Mouse (Mus musculus): ENCODE measurements around the gene Kank3. TPM values are rescaled to one million over a fixed set of nuclear protein-coding genes. Genes with fewer than 3 reads are reported as not detected.

The Kank3 gene
- polyA plus RNA-seq, 1 experiment: not detected

DNA sequence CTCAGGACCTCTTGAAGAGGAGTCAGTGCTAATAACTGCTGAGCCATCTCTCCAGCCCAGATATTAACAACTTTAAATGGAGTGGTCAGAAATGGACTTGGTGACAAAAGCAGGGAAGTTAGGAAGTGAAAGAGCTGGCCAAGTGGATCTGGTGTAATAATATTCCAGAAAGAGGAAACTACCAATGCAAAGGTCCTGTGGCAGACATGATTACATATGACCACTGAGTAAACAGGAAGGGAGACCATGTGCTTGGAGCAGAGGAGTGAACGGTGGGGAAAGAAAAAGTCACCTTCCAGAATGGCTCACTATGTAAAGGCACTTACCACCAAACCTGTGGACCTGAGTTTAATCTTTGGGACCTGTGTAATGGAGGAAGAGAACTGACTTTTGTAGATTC, 11.0 kb upstream of the Kank3 start:
- TF ChIP-seq POLR2A (IDR thresholded peaks at IDR 0.05; ENCODE audit: insufficient read depth, low read depth, low read length) (no peak), CTCF (IDR thresholded peaks at IDR 0.05; ENCODE audit: insufficient read depth, low read depth, low read length) (no peak)
- no peak overlapping the region for H3K27ac ChIP-seq (ENCODE audit: insufficient read depth, low read depth, low read length)
- H3K4me1 ChIP-seq (ENCODE audit: control insufficient read depth, insufficient read depth, low read length): no peaks in the 10 kb centered on the region
- H3K4me3 ChIP-seq (ENCODE audit: insufficient read depth, low read depth, low read length): no peak overlapping the region
- WGBS: 90% methylated on average over 1 of the region's 1 CpGs

DNA sequence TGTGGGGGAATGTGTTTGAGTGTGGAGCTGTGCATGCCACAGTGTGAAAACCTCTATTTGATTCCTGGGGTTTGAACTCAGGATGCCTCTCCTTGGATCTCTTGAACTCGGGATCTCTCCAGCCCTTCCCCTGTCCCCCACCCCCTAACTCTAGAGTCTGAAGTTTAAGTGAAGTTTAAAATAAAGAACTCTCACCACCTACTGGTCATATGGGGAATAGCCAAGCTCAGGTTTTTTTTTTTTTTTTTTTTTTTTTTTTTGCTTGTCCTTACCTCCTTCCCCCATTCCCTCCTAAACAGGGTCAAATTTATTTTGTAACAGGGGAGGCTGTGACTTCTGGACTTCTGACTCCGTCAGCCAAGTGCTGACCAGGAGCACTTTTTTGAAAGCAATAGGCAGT, 8.1 kb upstream of the Kank3 start:
- Histone ChIP-seq H3K4me1 (ENCODE audit: control insufficient read depth, insufficient read depth, low read length) (no peaks in the 10 kb centered on the region), H3K27ac (ENCODE audit: insufficient read depth, low read depth, low read length) (no peak overlapping the region), H3K4me3 (ENCODE audit: insufficient read depth, low read depth, low read length) (no peak overlapping the region)
- no peak for TF ChIP-seq POLR2A (IDR thresholded peaks at IDR 0.05; ENCODE audit: insufficient read depth, low read depth, low read length)
- 0% methylated on average over 2 of the region's 2 CpGs for WGBS

DNA sequence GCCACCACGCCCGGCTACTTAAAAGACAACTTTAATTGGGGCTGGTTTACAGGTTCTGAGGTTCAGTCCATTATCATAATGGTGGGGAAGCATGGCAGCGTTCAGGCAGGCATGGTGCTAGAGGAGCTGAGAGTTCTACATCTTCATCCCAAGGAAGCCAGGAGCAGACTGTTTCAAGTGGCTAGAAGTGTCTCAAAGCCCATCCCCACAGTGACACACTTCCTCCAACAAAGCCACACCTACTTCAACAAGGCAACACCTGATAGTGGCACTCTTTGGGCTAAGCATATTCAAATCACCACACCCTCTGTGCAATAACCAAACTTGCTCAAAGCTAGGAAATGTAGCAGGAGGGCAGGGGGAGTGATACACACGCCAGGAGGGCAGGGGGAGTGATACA, 6.1 kb upstream of the Kank3 start:
- H3K4me1 ChIP-seq (ENCODE audit: control insufficient read depth, insufficient read depth, low read length): no peaks in the 10 kb centered on the region
- TF ChIP-seq POLR2A (IDR thresholded peaks at IDR 0.05; ENCODE audit: insufficient read depth, low read depth, low read length) (no peak), CTCF (IDR thresholded peaks at IDR 0.05; ENCODE audit: insufficient read depth, low read depth, low read length) (no peak)
- 55% methylated on average over 4 of the region's 4 CpGs for WGBS
- no peak overlapping the region for H3K27ac ChIP-seq (ENCODE audit: insufficient read depth, low read depth, low read length)
- H3K4me3 ChIP-seq (ENCODE audit: insufficient read depth, low read depth, low read length): no peak overlapping the region

DNA sequence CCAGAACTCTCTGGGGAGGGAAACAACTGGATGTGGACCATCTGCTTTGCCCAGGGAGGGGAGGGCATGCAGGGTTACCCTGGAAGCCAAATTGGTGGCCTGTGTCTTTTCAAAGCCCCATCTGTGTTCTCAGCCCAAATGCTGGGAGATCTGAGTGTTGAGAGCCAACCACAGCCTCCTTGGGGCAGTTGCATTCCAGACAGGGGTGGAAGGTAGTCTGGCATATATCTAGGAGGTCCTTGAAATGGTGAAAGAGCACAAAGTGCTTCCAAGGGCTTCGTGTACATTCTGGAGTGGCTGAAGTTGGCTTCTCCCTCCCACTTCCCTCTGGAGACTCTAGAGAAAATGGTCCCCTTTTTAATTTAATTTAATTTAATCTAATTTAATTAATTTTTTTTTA, 5.6 kb upstream of the Kank3 start:
- Histone ChIP-seq H3K27ac (ENCODE audit: insufficient read depth, low read depth, low read length) (no peak overlapping the region), H3K4me3 (ENCODE audit: insufficient read depth, low read depth, low read length) (no peak overlapping the region), H3K4me1 (ENCODE audit: control insufficient read depth, insufficient read depth, low read length) (no peaks in the 10 kb centered on the region)
- WGBS: 66% methylated on average over 1 of the region's 1 CpGs
- TF ChIP-seq CTCF (IDR thresholded peaks at IDR 0.05; ENCODE audit: insufficient read depth, low read depth, low read length): no peak

DNA sequence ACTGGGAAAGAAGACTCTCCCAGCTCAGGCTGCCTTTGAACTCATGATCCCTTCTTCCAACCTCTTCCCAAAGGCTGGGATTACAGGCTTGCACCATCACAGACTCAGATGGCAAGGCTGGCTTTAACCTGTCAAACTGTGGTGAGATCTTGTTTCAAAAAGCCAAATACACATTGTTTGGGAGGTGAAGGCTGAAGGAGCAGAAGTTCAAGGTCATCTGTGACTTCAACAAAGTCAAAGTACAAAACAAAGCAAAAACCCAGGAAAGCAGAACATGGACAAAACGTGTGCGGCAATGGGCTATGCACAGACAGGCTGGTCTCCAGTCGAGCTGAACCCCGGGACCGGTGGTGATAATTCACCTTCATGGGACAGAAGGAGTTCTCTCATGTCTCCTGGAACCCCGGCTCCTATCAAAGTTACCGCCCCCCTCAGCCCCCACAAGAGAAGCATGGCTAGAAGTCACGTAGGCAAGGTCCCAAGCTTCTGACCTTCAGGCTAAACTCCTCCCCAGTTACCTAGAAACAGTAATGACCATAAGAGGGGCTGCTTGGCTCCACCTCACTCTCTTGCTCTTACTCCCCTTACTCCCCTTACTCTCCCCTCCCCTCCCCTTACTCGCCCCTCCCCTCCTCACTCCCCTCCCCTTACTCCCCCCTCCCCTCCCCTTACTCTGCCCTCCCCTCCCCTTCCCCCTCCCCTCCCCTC, 3.0 kb upstream of the Kank3 start:
- Histone ChIP-seq H3K4me1 (ENCODE audit: control insufficient read depth, insufficient read depth, low read length) (peaks cover 8% of the 10 kb centered on the region), H3K4me3 (ENCODE audit: insufficient read depth, low read depth, low read length) (no peak overlapping the region), H3K27ac (ENCODE audit: insufficient read depth, low read depth, low read length) (no peak overlapping the region)
- WGBS: 71% methylated on average over 8 of the region's 9 CpGs
- TF ChIP-seq CTCF (IDR thresholded peaks at IDR 0.05; ENCODE audit: insufficient read depth, low read depth, low read length) (no peak), POLR2A (IDR thresholded peaks at IDR 0.05; ENCODE audit: insufficient read depth, low read depth, low read length) (no peak)

DNA sequence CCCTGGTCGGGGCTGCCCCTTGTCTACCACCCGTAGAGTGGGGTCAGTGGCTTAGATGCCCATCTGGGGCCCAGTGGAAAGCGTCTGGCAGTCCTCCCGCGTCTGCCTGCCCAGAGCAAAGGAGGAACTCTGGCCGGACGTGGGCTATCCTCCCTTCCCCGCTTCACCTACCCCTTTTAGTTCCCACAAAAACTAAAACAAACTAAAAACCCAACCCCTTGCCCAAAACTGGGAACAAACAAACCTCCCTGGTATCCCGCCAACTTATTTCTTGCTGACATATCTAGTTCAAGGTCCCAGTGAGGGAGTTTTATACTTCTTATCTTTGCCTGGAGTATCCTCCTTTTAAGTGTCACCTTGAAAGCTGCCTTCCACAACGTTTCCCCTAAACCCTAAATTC, 2.1 kb upstream of the Kank3 start:
- WGBS: 48% methylated on average over 10 of the region's 10 CpGs
- no peak for TF ChIP-seq POLR2A (IDR thresholded peaks at IDR 0.05; ENCODE audit: insufficient read depth, low read depth, low read length)
- no peak for TF ChIP-seq CTCF (IDR thresholded peaks at IDR 0.05; ENCODE audit: insufficient read depth, low read depth, low read length)
- peaks cover 11% of the 10 kb centered on the region for H3K4me1 ChIP-seq (ENCODE audit: control insufficient read depth, insufficient read depth, low read length)
- H3K4me3 ChIP-seq (ENCODE audit: insufficient read depth, low read depth, low read length): no peak overlapping the region
- no peak overlapping the region for H3K27ac ChIP-seq (ENCODE audit: insufficient read depth, low read depth, low read length)

DNA sequence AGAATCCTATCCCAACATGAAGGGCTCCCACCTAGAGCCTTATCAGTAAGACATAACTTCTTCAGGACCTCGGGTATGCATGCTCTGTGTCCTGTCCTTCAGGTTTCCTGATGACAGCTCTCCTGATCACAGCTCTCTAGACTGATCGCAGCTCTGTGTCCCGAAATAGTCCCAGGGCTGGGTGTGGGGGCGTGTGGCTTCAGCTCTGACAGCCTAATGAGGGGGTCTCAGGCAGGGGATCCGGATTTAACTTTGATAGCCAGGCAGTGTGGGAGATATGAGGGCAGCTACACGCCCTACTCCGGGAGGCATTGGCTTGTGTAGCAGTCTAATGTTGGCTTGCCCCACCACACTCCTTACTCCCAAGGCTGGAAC, 810 bp downstream of the Kank3 start:
- WGBS: 6% methylated on average over 7 of the region's 7 CpGs
- H3K4me3 ChIP-seq (ENCODE audit: insufficient read depth, low read depth, low read length): peak overlapping the region; percentile 97
- peaks cover 11% of the 10 kb centered on the region for H3K4me1 ChIP-seq (ENCODE audit: control insufficient read depth, insufficient read depth, low read length)
- TF ChIP-seq CTCF (IDR thresholded peaks at IDR 0.05; ENCODE audit: insufficient read depth, low read depth, low read length): no peak
- no peak for TF ChIP-seq POLR2A (IDR thresholded peaks at IDR 0.05; ENCODE audit: insufficient read depth, low read depth, low read length)
- peak overlapping the region; percentile 94 for H3K27ac ChIP-seq (ENCODE audit: insufficient read depth, low read depth, low read length)

DNA sequence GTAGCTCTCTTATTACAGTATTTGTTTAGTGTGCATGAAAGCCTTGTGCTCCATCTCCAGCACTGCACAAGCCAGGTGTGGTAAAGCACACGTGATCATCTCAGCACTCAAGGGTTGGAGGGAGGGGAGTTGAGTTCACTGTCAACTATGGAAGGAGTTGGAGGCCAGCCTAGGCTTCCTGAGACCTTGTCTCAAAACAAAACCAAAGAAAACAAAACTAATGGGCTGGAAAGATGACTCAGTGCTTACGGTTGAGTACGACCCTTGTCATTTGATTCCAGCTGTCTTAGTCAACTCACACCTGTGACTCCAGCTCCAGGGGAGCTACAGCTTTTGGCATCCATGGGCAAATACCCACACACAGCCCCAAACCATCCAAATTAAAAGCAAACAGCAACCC, 2.2 kb downstream of the Kank3 start:
- TF ChIP-seq CTCF (IDR thresholded peaks at IDR 0.05; ENCODE audit: insufficient read depth, low read depth, low read length) (no peak), POLR2A (IDR thresholded peaks at IDR 0.05; ENCODE audit: insufficient read depth, low read depth, low read length) (no peak)
- WGBS: 20% methylated on average over 3 of the region's 3 CpGs
- Histone ChIP-seq H3K27ac (ENCODE audit: insufficient read depth, low read depth, low read length) (peak overlapping the region; percentile 69), H3K4me3 (ENCODE audit: insufficient read depth, low read depth, low read length) (peak overlapping the region; percentile 27; the same call in 1 of the 2 replicates), H3K4me1 (ENCODE audit: control insufficient read depth, insufficient read depth, low read length) (peaks cover 17% of the 10 kb centered on the region)

DNA sequence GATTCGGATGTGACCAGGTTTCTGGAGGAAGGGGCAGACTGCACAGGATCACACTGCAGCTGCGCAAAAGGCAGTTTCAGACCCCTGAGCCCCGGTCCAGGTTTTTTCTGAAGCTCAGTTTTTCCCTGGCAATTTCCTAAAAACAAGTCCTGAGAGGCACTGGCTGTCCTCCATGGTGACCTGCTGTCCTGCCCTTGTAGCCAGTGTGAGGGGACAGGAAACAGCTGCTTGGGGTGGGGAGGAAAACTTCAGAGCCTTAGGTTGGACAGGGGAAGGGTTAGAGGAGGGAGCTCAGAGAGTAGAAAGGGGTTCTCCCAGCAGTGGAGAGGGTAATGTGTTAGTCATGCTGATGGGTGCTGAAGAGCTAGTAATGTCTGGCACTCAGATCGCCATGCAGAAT, 2.7 kb downstream of the Kank3 start:
- TF ChIP-seq CTCF (IDR thresholded peaks at IDR 0.05; ENCODE audit: insufficient read depth, low read depth, low read length): no peak
- no peak for TF ChIP-seq POLR2A (IDR thresholded peaks at IDR 0.05; ENCODE audit: insufficient read depth, low read depth, low read length)
- Histone ChIP-seq H3K27ac (ENCODE audit: insufficient read depth, low read depth, low read length) (peak overlapping the region; percentile 69), H3K4me1 (ENCODE audit: control insufficient read depth, insufficient read depth, low read length) (peaks cover 22% of the 10 kb centered on the region), H3K4me3 (ENCODE audit: insufficient read depth, low read depth, low read length) (peak overlapping the region; percentile 27; the same call in 1 of the 2 replicates)
- WGBS: 46% methylated on average over 4 of the region's 4 CpGs

DNA sequence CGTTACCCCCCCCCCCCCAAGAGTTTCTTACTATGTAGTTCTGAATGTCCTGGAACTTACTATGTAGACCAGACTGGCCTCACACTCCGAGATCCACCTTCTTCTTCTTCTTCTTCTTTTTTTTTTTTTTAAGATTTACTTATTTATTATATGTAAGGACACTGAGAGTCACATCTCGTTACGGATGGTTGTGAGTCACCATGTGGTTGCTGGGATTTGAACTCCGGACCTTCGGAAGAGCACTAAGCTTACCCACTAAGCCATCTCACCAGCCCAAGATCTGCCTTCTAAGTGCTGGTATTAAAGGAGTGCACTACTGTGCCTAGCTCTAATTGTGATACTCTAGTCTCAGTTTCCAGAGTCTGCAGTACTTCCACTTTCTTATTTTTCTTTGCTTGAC, 5.1 kb downstream of the Kank3 start:
- 89% methylated on average over 6 of the region's 6 CpGs for WGBS
- TF ChIP-seq CTCF (IDR thresholded peaks at IDR 0.05; ENCODE audit: insufficient read depth, low read depth, low read length) (no peak), POLR2A (IDR thresholded peaks at IDR 0.05; ENCODE audit: insufficient read depth, low read depth, low read length) (no peak)

More for the DNA sequence above, 5.1 kb downstream of the Kank3 start:
- Histone ChIP-seq H3K4me1 (ENCODE audit: control insufficient read depth, insufficient read depth, low read length) (peaks cover 27% of the 10 kb centered on the region), H3K27ac (ENCODE audit: insufficient read depth, low read depth, low read length) (no peak overlapping the region), H3K4me3 (ENCODE audit: insufficient read depth, low read depth, low read length) (no peak overlapping the region)

All from olfactory bulb, adult 2 months (tissue).